Comparison of ENCODE assay signal across 8 mouse cellular contexts in the genomic region with DNA sequence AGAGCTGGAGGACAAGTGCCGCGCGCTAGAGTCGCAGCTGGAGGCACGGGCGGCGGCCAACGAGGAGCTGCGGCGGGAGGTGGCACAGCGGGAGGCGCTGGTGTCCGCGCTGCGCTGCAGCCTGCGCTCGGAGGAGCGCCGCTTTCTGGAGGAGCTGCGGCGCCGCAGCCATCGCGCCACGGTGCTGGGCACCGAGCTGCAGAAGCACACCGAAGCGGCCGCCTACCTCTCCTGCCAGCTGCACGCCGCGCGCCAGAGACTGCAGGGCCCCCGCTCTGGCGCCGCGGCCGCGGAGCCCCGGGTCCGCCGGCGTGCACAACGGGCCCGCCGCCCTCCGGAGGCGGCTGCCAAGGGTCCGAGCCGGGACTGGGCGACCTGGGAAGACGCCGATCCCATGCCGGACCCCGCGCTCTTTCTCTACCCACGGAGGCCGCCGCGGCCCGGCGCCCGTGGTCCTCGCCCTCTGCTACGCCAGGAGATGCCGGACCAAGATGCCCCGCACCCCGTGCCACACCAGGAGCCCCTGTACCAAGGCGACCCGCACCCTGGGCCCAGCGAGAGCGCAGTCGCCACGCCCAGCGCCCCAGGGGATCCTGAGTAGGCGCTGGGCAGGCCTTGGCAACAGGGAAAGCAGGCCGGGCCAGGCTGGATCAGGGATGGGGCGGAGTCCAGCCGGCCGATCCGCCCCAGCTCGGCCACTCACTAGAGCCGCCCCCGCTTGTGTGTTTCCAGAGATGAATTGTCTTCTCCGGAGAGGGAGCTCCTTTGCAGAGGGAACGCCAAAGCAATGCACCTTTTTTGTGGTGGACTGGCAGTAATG. TPM values are rescaled to one million over a fixed set of nuclear protein-coding genes. Genes with fewer than 3 reads are reported as not detected.
A peak's percentile ranks its signal among the peaks of the same experiment; 100 is the strongest.
DNase-seq lines count a peak whose midpoint lies in the region; ATAC-seq and TF ChIP-seq lines count a peak whose summit lies in the region.

No protein-coding gene starts in this region.

- H3K4me1 ChIP-seq in erythroblast, embryonic 14.5 days (ENCODE audit: control insufficient read depth) = peaks cover 14% of the 10 kb centered on the region
- H3K4me1 ChIP-seq in cortical plate, adult 2 months (ENCODE audit: control insufficient read depth, insufficient read depth, low read length) = peaks cover 5% of the 10 kb centered on the region
- H3K4me1 ChIP-seq in midbrain, embryonic 10.5 days = peaks cover 20% of the 10 kb centered on the region
- peaks cover 14% of the 10 kb centered on the region for H3K4me1 ChIP-seq in small intestine, adult 2 months (ENCODE audit: control insufficient read depth, insufficient read depth, insufficient read length, low read length)

- intact Hi-C loops in left cerebral cortex, postnatal 4 days (cut with DNase I) = no loop called here

- TF ChIP-seq CTCF in cortical plate, adult 2 months (IDR thresholded peaks at IDR 0.05; ENCODE audit: extremely low read depth, insufficient read depth, low read length) = 0 out of 2 replicates have a peak, but pooled peaks have one; percentile 9
- TF ChIP-seq CTCF in small intestine, adult 2 months (IDR thresholded peaks at IDR 0.05; ENCODE audit: extremely low read depth, insufficient read length, insufficient replicate concordance, low read depth, low read length) = peak; percentile 51; the same call in 1 of the 2 replicates

- ATAC-seq in erythroblast, adult 5-6 weeks (replicated peaks; ENCODE audit: low FRiP score, poor library complexity, severe bottlenecking) = no peak

- H3K27ac ChIP-seq in cortical plate, adult 2 months (ENCODE audit: insufficient read depth, low read length) = peak overlapping the region; percentile 96
- H3K27ac ChIP-seq in midbrain, embryonic 10.5 days (replicated peaks) = peak overlapping the region; percentile 90
- peak overlapping the region; percentile 92 for H3K27ac ChIP-seq in small intestine, adult 2 months (ENCODE audit: insufficient read depth, low read depth, low read length)

- peaks cover 73% of the 10 kb centered on the region for H3K27me3 ChIP-seq in erythroblast, embryonic 14.5 days (ENCODE audit: control insufficient read depth)
- peaks cover 46% of the 10 kb centered on the region for H3K27me3 ChIP-seq in midbrain, embryonic 10.5 days (ENCODE audit: low read depth, poor library complexity, severe bottlenecking)
- H3K27me3 ChIP-seq in small intestine, adult 2 months (ENCODE audit: control insufficient read depth, insufficient read depth, low read length) = no peaks in the 10 kb centered on the region

- H3K9me3 ChIP-seq in erythroblast, embryonic 14.5 days (ENCODE audit: control insufficient read depth, low read length) = peaks cover 14% of the 10 kb centered on the region
- H3K9me3 ChIP-seq in midbrain, embryonic 10.5 days (replicated peaks) = no peaks in the 10 kb centered on the region

- 0 out of 2 replicates have a peak, but pooled peaks have one; percentile 39 for TF ChIP-seq POLR2A in cortical plate, adult 2 months (IDR thresholded peaks at IDR 0.05; ENCODE audit: extremely low read depth, insufficient read depth, low read length)
- TF ChIP-seq POLR2A in small intestine, adult 2 months (IDR thresholded peaks at IDR 0.05; ENCODE audit: low read depth, low read length) = peak; percentile 36; the same call in 1 of the 2 replicates

- H3K36me3 ChIP-seq in erythroblast, embryonic 14.5 days (ENCODE audit: control insufficient read depth) = peaks cover 44% of the 10 kb centered on the region
- no peaks in the 10 kb centered on the region for H3K36me3 ChIP-seq in midbrain, embryonic 10.5 days
- no peaks in the 10 kb centered on the region for H3K36me3 ChIP-seq in small intestine, adult 2 months (ENCODE audit: control insufficient read depth, insufficient read depth, low read length)

- under 1% methylated on average over 86 of the region's 86 CpGs for WGBS in midbrain, embryonic 10.5 days
- under 1% methylated on average over 86 of the region's 86 CpGs for WGBS in small intestine, adult 2 months

- DNase-seq in gastrocnemius, postnatal 10 days = peak; percentile 77
- peak; percentile 64 for DNase-seq in induced T-regulatory cell, adult 2 months (ENCODE audit: low read depth)
- peak; percentile 73 for DNase-seq in left cerebral cortex, postnatal 4 days
- DNase-seq in midbrain, embryonic 10.5 days (ENCODE audit: low spot score) = peak; percentile 78

- H3K4me3 ChIP-seq in erythroblast, embryonic 14.5 days (replicated peaks) = peak overlapping the region; percentile 54
- H3K4me3 ChIP-seq in cortical plate, adult 2 months (ENCODE audit: insufficient read depth, low read length) = peak overlapping the region; percentile 31
- H3K4me3 ChIP-seq in midbrain, embryonic 10.5 days = peak overlapping the region; percentile 83
- H3K4me3 ChIP-seq in small intestine, adult 2 months (ENCODE audit: low read depth, low read length) = peak overlapping the region; percentile 79

RNA-seq across cellular contexts. Expression of gene Cluh, which starts 11.1 kb away (rescaled TPM):
- 0.49 and 0.65 TPM in 2 replicates for polyA plus RNA-seq in erythroblast, embryonic 14.5 days (2012)
- 7.3 and 8.2 TPM in 2 replicates for total RNA-seq in erythroblast, adult 5-6 weeks (2015; ENCODE audit: low replicate concordance)
- total RNA-seq in erythroblast, adult 5-6 weeks (2017; ENCODE audit: low replicate concordance) = 4.1 and 4.5 TPM in 2 replicates
- polyA plus RNA-seq in cortical plate, adult 2 months (2012; rRNA removed) = 51.1 and 52.2 TPM in 2 replicates
- total RNA-seq in gastrocnemius, postnatal 10 days (2021) = 10 to 100 TPM; 83.7 to 90.5 TPM
- total RNA-seq in left cerebral cortex, postnatal 4 days (2021) = 10 to 100 TPM; 45.8 to 47.9 TPM
- polyA plus RNA-seq in midbrain, embryonic 10.5 days (2016; fragmentation: Nextera tagmentation; extraction: Ambion mirVana) = 25.5 and 26.2 TPM in 2 replicates
- 34.2 and 49.0 TPM in 2 replicates for polyA plus RNA-seq in small intestine, adult 2 months (2012; rRNA removed)

RNA-seq across cellular contexts. Expression of gene Ccdc92b, which starts 18.8 kb away (rescaled TPM):
- polyA plus RNA-seq in erythroblast, embryonic 14.5 days (2012) = 5.0 and 5.6 TPM in 2 replicates
- 91.3 and 114 TPM in 2 replicates for total RNA-seq in erythroblast, adult 5-6 weeks (2015; ENCODE audit: low replicate concordance)
- total RNA-seq in erythroblast, adult 5-6 weeks (2017; ENCODE audit: low replicate concordance) = 89.9 and 92.6 TPM in 2 replicates
- polyA plus RNA-seq in cortical plate, adult 2 months (2012; rRNA removed) = 22.7 and 23.1 TPM in 2 replicates
- under 1 TPM; 0.12 to 0.32 TPM for total RNA-seq in gastrocnemius, postnatal 10 days (2021)
- total RNA-seq in left cerebral cortex, postnatal 4 days (2021) = 10 to 100 TPM; 16.2 to 17.5 TPM
- polyA plus RNA-seq in midbrain, embryonic 10.5 days (2016; fragmentation: Nextera tagmentation; extraction: Ambion mirVana) = 0.62 and 0.67 TPM in 2 replicates
- 0.42 and 0.77 TPM in 2 replicates for polyA plus RNA-seq in small intestine, adult 2 months (2012; rRNA removed)

RNA-seq across cellular contexts. Expression of gene Rap1gap2, which starts 27.5 kb away (rescaled TPM):
- polyA plus RNA-seq in erythroblast, embryonic 14.5 days (2012) = 0.01 and 0.03 TPM in 2 replicates
- 2.1 and 2.7 TPM in 2 replicates for total RNA-seq in erythroblast, adult 5-6 weeks (2015; ENCODE audit: low replicate concordance)
- 3.7 and 5.2 TPM in 2 replicates for total RNA-seq in erythroblast, adult 5-6 weeks (2017; ENCODE audit: low replicate concordance)
- polyA plus RNA-seq in cortical plate, adult 2 months (2012; rRNA removed) = 133 and 135 TPM in 2 replicates
- total RNA-seq in gastrocnemius, postnatal 10 days (2021) = 10 to 100 TPM; 15.0 to 16.1 TPM
- total RNA-seq in left cerebral cortex, postnatal 4 days (2021) = 10 to 100 TPM; 77.8 to 87.8 TPM
- 0.88 and 2.1 TPM in 2 replicates for polyA plus RNA-seq in midbrain, embryonic 10.5 days (2016; fragmentation: Nextera tagmentation; extraction: Ambion mirVana)
- 10.5 and 18.4 TPM in 2 replicates for polyA plus RNA-seq in small intestine, adult 2 months (2012; rRNA removed)

Comparison
In these comparisons a context has a peak if more than half of its experiments do, and no peak if none do; other contexts are left out.
1. H3K4me3 ChIP-seq: peak in every context shown above with its lines; median percentile 83 in midbrain, embryonic 10.5 days; 79 in small intestine, adult 2 months; 54 in erythroblast, embryonic 14.5 days; 31 in cortical plate, adult 2 months.
2. RNA of gene Cluh, which starts 11.1 kb away (polyA plus RNA-seq): 51.1 to 52.2 TPM in cortical plate, adult 2 months, 34.2 to 49.0 TPM in small intestine, adult 2 months and 25.5 to 26.2 TPM in midbrain, embryonic 10.5 days; 0.49 to 0.65 TPM in erythroblast, embryonic 14.5 days; every median in the first group is over 10 times any median in the second.
3. Peak in every context shown above with its lines, with median percentiles within 50 percentile points of each other: H3K27ac ChIP-seq and DNase-seq.